Mouse (Mus musculus) liver, adult (tissue): ENCODE data around the gene Cbs.

Experiments
- GATA4 ChIP-seq: IDR thresholded peaks from 2 replicates; pipeline ENCODE4 v1.6.1; 2014; ENCODE audit warnings: mild to moderate bottlenecking, low read length; ENCODE audit not compliant: insufficient replicate concordance

Cbs gene

GRCm38 (mm10) chr17:31580344-31580743, 56.7 kb downstream of the Cbs start:
- no peak for TF ChIP-seq GATA4

DNA sequence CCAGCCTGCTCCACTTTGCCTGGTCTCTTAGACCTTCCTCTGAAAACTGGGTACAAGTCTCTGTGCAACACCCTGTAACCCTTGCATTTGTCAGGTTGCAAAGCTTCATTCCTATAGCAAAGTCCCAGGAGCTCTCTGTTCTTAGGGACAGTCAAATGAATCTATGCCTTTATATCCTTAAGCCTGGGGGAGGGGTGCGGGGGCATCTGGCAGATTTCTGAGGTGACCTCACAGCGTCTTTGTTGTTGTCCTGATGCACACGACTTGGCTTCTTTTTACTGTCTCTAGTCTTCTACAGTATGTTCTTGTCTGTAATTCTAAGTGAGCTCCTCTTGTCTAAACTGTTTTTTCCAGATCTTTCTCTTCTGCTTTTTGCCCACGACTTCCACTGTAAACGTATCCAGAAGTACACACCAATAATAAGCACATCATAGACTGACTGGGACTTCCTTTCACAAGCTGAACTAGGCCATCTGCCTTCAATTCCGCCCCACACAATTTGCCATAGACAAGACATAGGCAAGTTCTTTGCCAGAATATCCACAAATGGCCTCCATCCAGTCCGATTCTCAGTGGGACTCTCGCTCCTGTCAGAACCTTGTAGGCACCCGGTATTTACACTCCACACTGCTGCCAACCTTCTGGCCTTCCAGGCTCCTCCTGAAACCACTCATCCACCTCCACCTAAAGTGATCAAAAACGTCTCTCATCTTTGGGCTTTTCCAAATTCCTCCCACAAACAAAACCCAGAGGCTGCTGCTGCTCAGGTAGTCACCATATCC, 60.5 kb downstream of the Cbs start:
- TF ChIP-seq GATA4, result no peak

- TF ChIP-seq GATA4, result no peak
These were observed 62.4 kb downstream of the Cbs start for GRCm38 (mm10) chr17:31574662-31575061.

DNA sequence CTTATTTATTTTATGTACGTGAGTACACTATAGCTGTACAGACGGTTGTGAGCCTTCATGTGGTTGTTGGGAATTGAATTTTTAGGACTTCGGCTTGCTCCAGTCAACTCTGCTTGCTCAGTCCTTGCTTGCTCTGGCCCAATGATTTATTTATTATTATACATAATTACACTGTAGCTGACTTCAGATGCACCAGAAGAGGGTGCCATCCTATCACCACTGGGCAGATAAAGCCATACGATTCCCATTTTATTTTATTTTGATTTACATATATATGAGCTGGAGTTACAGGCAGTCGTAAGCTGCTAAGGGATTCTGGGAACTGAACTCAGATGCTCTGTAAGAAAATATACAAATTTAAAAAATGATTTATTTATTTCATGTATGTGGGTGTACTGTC, 65.3 kb downstream of the Cbs start:
- no peak for TF ChIP-seq GATA4

DNA sequence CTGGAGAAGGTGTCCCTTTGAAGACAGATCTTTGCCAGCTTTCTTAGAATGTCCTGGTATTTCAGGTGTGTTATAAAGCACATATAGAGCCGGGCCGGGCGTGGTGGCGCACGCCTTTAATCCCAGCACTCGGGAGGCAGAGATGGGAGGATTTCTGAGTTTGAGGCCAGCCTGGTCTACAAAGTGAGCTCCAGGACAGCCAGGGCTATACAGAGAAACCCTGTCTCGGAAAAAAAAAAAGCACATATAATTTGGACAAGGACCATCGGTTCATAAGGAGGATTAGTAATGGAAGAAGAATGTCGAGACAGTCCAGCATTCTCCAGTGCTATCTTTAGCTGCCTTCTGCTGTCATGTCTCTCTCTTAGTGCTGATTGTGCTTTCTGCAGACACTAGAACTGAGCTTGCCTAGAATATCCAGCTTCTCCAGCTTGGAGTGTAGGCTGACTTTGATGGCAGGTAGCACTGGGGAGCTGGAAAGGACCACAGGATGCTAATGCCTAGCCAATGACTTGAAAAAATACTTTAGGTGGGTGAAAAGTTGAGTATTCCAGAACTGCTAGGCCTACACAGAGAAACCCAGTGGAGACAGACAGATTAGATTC, 66.6 kb downstream of the Cbs start:
- TF ChIP-seq GATA4, result no peak

GRCm38 (mm10) chr17:31569756-31570155, 67.3 kb downstream of the Cbs start:
- TF ChIP-seq GATA4, result no peak

DNA sequence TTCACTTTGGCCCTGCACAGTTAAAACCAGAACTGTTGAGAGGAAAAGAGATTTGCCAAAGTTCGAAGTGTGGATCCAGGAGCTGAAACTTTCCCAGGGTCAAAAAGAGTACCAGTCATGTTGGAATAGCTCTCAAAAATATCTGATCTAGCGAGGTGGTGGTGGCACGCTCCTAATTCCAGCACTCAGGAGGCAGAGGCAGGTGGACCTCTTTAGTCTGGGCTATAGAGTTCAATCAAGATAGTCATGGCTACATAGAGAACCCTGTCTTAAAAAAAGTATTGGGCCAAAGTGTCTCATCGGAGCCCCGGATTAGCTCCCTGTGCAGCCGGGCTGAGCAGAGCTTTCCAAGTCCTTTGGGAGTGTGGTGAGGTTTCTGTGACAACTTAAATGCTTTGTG, 70.8 kb downstream of the Cbs start:
- no peak for TF ChIP-seq GATA4

GRCm38 (mm10) chr17:31565141-31566056, 71.6 kb downstream of the Cbs start:
- no peak for TF ChIP-seq GATA4

DNA sequence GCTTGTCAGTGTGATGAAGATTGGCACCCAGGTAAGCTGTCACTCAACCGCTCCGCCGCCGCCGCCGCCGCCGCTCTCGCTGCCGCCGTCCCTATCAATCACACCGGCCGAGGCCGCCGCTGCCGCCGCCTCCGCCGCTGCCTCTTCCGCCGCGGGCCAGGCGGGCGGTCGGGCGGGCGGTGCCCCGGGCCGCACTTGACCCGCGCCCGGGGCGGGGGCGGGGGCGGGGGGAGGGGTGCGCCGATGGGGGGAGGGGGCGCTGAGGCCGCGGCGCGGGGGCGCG, 72.2 kb downstream of the Cbs start:
- no peak for TF ChIP-seq GATA4

GRCm38 (mm10) chr17:31564015-31564857, 72.8 kb downstream of the Cbs start, which contains the start of gene Pknox1:
Pknox1 (plus strand) TSS chr17:31564734.
- no peak; the same call in 1 of the 2 replicates for TF ChIP-seq GATA4

DNA sequence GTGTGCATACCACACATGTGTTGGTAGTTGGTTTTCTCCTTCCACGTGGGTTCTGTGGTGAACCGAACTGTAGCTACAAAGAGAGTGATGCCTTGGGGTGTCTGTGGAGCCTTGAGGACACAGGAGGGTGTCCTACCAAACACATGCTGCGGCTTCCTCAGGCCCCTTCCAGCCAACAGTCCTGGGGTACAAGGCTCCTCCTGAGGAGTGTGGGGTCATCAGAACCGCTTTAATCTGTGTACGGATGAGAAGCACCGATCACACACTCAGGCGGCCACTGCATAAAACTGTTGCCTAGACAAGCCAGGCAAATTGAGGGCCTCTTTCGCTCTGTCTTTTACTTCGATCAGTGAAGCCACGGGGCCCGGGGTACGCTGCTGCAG, 73.4 kb downstream of the Cbs start:
- no peak for TF ChIP-seq GATA4

DNA sequence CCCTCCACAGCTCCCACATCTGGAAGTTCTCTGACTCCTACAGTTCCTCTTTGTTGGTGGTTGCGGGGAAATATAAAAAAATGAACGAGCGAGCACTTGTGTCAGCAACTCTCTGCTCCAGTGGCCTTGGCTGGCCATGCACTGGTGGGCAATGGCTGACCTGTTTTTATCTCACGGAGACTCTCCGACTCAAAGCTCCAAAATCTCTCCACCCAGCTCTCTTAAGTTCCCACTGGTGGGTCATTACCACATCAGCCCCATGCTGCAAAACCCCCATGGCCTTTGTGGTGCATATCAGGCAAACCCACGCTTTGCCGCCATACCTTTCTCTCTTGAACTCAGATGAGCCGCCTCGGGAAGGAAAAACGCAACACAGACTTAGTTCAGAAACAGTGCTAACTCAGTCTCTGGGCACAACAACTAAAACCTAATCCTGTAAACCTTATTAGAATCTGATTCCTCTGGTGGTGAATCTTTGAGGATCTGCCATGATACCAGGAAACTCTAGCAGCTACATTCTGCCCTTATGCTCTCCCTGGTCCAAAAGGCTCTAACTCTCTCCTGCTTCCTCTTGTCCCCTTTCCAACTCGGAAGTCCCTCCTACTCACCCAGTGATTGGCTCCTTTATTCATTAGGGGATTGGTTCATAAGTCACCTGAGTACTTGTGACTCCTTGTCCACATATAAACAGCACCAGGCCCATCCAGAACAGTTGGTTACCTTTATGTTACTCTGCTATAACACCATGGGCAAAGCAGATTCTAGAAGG, 77.8 kb downstream of the Cbs start:
- TF ChIP-seq GATA4, result no peak
